Mouse (Mus musculus) cerebellum, adult 18-20 months (tissue): Measurements from ENCODE around the gene Slc2a3.
"Not testable (repeated sequence)": the region's sequence is repeated elsewhere in the genome, so short reads cannot be mapped to it uniquely, and the experiment has no call there.

ENCODE experiments used
- DNase-seq, 2 experiments: peaks; one replicate each; pipeline ENCODE4 v3.0.0; 2021

Slc2a3 gene

DNA sequence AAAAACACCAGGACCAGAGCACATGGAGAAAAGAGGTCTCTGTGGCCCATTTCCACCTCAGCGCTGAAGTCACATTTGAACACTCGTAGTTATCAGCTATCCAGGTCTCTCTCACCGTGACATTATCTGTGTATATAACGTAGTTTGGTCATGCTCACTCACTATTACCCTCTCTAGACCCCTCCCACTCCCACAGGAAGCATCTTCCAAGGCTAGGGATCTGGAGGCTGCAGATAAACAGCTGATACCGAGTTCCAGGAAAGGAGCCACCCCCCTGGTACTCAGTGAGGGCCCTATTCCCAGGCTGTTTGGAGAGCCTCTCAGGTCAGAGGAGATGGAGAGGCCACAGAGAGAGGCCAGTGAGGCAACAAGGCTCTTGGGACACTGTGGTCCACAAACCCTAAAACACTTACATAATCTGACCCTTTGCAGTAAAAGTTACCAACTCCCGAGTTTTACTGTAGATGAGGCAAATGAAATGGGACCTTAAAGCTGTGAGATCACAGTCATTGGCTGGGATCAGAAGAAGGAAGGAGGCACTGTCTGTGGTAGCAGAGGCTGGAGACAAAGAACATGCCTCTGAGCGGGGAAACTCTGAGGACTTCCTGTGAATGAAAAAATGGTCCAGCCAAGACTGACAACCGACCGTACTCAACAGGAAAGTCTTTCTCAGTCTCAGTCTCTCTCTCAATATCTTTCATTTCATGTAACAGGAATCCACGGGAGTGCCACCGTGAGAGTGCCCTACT is 38.3 kb downstream of the Slc2a3 start:
- DNase-seq, result no peak

DNA sequence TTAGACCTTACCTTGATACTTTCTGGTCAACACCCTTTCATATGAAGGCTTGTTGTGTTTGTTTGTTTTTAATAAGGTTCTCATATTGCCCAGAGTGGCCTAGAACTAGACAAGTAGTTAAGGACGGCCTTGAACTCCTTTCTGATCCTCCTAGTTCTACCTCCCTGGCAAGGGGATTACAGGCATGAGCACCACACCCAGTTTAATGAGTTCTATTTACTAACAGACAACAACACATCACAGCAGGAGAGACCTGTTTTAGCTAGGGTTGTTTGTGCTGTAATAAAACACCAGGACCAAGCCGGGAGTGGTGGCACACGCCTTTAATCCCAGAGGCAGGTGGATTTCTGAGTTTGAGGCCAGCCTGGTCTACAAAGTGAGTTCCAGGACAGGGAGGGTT is 39.0 kb downstream of the Slc2a3 start:
- no peak for DNase-seq

DNA sequence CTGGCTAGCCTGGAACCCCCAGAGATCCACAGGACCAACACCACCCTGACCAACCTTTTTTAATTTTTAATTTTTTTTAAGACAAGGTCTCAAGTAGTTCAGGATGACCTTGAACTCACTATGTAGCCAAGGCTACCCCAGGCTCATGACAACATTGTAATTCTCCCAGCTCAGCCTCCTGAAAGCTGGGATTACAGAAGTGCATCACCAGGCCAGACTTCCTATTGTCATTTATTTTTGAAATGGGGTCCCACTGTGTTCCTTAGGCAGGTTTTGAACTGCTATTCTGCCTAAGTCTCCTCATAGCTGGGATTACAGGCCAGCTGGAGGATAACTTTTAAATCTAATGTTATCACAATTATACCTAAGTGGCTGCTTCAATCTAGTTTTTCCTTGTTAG is 39.5 kb downstream of the Slc2a3 start:
- DNase-seq, result no peak

DNA sequence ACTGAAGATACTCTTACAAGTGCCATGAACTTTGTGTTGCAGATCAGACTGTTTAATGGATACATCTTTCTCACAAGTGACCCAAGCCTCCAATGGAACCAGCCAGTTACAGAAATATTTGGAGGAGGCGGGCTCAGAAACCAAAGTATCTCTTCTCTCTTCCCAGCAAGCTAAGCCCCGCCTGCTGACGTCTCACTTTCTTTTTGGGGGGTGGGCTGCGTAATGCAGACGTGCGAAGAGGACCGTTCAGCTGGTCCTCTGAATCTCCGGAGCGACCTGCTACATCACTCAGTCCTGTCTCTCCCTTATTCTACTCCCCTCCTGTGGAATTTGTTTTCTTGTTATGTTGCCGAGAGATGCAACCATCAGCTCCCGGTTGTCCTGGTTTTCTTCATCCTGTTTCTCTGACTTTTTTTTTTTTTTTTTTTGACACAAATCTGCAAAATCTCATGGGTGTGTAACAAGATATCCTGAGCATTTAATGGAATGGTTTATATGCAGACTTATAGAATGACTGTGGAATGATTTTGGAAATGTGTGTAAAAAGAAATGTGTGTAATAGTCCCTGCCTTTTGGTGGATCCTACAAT is 40.3 kb downstream of the Slc2a3 start:
- peak; percentile 88 to 95 for DNase-seq

DNA sequence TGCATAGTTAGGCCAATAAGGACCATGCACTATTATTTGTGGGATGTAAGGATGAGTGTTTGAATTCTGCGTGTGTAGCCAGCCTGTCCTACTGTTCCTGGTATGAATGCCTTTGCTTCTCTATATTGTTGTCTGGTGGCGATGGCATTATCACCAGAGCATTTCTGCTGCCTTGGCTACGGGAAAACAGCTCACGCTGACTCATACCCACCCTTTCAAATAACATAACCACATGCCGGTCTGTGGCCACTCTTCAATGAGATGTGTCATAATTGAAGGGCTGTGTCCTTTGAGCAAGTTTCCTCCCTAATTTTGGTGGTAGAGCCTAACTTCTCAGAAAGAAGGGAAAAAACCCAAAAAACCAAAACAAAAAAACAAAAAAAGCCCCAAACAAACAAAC is 42.7 kb downstream of the Slc2a3 start:
- DNase-seq, result no peak

DNA sequence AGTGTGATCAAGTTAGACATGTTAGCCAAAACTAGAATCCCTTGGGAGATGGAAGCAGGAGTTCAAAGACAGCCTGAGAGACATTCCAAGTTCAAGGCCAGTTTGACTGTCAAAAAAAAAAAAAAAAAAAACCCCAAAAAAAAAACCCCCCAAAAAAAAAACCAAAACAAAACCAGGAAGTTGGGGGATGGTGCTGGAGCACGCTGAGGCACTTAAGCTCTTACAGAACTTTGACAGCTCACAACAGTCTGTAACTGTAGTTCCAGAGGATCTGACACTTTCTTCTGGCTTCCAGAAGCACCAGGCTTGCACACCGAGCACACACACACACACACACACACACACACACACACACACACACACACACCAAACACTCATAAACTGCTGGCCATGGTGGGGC is 45.5 kb downstream of the Slc2a3 start:
- DNase-seq, result no peak

DNA sequence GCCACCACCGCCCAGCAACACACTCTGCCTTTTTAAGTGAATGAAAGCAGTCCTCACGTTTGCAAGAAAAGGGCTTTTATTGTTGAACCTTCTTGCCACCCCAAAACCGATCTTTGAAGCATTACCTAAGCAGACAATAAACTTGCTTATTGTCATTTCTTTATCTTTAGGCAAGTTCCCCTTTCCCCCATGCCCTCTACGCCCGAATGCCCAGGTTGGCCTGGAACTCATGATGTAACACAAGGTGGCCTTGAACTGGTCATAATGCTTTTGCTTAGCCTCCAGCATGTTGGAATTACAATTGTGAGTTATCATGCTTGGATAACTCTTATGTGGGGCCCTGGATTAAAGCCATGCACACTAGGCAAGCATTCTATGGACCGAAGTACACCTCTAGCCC is 50.9 kb downstream of the Slc2a3 start:
- DNase-seq, result no peak

DNA sequence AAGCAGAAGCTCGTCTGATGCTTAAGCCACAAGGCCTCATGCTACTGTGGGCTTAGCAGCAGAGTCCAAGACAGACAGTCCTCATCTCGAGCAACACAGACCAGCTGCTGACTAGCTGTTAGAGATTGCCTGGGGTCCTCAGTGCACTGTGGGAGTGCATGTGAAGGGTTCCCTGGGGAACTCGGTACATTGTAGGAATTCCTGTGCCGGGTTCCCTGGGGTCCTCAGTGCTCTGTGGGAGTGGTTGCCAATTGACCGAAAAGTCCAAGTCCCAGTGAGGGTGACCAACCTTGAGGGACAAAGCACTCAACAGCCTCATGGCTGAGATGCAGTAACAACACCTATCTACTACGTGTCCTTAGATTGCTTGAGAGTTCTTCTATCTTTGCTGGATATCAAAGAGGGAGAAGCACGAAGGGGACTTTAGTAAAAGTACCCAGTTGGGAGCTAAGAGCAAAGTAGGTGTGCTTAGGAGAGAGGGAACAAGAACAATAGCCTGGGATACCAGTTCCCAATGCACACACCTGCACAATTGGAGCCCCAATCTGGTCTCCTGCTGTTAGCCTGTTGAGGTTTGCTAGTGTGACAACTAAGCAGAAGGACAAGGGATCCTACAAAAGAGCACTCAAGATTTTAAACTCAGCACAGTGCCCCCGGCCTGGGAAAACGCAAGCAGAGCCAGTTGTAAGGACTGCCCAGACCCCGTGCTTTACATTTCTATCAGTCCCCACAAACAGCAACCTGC is 56.8 kb downstream of the Slc2a3 start:
- no peak for DNase-seq

DNA sequence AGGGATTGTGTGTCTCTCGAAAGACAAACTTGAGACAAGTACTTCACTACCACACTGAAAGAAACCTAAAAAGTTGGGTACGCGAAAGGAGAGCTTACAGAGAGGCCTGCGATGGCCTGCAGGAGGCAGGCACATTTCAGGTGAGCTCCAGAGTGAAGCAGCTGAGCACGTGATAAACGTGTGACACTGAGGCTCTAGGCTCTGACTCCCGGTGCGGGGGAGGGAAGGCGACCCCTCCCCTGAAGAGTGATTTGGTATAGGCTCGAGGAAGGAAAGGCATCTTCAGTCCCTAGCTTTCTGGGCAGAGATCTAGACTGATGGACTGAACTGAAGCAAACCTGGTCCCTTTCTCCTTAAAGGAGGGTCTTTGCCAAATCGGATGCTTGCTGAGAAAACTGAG is 58.1 kb downstream of the Slc2a3 start:
- peak; percentile 45 to 51 for DNase-seq

DNA sequence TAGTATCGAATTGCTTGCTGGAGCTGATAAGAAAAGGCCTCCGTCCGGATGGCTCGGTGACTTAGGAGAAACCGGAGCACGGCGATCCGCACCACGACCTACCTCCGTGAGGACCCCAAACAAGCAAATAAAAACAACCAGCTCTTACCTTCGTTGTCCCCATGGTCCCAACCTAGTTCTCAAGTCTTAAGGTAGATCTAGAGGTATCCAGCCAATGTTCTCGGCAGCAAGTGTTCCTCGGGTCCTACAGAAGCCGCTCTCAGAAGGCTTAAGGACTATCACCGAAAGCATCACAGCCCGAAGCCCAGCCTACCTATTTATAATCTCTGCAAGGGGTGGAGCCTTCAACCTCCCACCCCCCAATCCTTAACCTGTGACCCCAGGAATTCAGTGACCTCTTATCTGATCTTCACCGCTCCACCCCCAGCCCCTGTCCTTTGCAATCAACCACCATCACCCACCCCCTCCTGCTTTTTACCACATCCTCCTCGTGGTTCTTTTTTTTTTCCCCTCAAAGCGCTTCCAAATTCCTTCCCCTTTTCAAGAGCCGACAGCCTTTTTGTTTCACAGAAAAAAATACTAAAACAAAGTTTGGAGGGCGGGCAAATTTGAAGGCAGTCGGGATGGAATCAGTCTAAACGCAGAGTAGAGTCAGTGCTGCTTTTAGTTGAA is 59.1 kb downstream of the Slc2a3 start:
- peak; percentile 71 to 76 for DNase-seq

DNA sequence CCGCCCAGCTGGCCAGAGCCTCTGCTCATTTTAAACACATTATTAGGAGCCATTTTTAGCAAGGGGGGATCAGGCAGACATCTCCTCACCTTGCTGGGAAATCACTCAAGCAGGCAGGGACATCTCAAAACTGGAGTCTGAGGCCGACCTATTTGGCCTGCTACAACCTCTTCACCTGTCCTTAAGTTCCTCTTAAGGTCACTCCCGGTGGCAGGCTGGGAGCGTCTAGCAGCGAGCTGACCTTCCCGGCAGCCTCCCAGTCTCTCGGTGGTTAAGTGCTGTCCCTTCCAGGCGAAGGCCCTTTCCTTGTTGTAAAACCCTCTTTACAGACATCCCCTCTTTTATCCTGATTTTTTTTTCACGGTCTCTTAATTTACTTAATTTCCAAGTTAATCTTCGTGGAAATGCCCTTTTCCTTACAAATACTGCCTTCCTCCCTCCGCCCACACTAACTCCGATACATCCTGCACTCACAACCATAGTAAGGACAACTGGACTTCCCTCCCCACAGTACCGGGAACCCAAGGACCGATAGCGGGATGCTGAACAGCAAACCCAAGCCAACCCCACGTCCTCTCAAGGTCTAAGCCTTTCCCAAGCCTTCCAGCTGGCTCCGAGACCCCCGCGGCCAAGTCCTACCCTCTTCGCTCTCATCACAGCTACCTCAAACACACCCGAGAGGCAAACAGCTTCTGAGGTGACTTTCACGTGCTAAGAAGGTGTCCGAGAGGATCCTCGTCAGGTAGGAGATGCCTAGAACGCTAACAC is 59.8 kb downstream of the Slc2a3 start:
- peak; percentile 43 to 54 for DNase-seq

DNA sequence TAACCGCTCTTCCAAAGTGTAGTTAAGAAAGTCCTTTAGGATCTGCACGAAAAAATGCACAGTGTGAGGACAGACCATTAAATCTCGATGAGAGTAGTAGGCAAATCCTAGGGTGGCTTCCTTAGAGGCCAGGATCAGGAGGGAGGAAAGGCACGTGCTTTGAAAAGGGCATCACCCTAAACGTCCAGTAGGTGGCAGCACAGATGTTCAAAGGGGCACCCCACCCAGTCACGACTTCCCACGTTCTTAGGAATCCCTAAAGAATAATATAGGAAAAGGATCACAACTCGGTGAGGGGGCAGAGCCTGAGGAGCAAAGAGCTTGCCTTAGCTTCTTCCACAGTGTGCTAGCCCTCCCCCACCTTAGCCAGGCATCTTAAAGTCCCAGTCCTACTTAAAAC is 61.5 kb downstream of the Slc2a3 start:
- peak; percentile 85 to 86 for DNase-seq

DNA sequence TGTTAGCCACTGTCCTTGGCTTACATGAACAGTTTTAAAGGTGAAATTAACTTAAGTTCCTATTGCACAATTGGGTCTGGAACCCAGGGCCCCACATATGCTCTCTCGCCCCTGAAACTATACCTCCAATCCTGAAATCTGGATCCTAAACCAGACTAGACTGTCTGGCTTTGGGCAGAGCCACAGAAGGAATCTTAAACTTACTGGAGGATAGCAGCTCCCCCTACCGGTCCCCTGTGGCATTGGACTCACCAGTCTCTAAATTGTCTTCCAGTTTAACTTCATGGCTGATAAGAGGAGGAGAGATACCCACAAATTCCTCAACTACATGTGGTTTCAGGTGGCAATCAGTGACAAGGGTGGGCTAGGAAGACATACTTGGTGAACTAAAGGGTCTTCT is 81.5 kb downstream of the Slc2a3 start:
- peak; percentile 58 to 72 for DNase-seq

DNA sequence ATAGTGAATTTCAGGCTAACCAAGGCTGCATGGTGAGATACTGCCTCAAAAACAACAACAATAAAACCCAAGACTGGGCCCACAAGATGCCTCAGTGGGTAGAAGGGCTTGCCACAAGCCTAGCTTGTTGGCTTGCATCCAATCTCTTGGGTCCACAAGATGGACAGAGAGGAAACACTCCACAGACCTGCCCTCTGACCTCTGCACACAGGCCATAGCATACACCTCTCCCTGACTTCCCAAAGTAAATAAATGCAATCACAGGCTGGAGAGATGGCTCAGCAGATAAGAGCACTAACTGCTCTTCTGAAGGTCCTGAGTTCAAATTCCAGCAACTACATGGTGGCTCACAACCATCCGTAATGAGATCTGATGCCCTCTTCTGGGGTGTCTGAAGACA is 83.2 kb downstream of the Slc2a3 start:
- DNase-seq, result not testable (repeated sequence)

DNA sequence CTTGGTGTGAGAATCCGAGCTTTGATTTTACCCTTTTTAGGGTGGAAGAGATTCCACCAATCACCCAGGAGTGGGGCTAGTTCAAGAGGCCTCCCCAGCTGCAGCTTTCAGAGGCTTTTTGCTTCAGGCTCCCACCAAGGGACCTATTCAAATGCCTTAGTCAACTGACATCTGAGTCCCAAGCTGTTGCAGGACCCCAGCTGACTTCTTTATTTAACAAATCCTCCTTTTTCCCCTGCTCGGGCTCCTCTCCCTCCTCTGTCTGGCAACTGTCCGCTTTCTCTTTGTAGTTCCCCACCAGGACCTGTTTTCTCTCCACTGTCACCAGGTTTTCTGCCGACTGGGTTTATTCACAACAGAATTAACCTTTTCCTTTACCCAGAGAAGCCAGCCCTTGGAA is 85.6 kb downstream of the Slc2a3 start:
- DNase-seq, result no peak

DNA sequence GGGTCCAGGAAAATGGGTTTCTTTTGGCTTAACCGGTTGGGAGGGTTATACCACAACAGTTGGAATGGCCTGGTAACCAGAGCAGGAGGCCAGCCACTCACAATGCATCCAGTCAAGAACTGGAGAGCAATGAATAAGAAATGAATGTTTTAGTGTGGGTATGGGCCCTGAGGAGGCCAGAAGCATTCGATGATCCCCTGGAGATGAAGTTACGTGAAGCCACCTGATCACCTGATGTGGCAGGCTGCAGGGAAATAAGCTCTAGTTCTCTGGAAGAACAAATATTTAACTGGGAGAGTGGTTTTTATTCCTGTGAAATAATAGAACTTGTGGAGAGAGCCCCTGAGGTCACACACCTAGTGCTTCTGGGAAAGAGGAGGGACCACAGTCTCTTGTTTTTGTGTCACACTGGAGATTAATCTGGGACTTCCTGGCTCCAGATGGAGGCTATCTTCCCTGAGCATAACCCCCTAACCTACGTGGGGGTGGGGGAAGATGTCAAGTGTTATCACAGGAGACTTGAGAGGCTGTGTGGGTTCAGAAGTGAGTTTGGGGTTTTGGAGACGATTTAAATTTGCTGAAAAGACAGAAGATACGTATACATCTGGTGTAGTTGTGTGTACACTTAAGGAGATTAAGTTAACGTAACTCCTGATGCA is 86.6 kb downstream of the Slc2a3 start:
- DNase-seq, result no peak

DNA sequence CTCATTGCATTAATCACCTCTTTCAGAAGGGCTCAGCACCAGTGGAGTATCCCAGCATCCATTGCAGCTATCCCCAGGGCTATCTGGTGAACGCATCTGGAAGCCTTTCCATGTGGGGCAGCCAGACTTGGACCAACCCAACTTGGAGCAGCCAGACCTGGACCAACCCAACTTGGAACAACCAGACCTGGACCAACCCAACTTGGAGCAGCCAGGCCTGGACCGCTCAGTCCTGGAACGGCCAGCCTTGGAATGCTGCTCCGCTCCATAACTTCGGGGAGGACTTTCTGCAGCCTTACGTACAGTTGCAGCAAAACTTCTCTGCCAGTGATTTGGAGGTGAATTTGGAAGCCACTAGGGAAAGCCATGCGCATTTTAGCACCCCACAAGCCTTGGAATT is 88.3 kb downstream of the Slc2a3 start:
- not testable (repeated sequence) for DNase-seq

DNA sequence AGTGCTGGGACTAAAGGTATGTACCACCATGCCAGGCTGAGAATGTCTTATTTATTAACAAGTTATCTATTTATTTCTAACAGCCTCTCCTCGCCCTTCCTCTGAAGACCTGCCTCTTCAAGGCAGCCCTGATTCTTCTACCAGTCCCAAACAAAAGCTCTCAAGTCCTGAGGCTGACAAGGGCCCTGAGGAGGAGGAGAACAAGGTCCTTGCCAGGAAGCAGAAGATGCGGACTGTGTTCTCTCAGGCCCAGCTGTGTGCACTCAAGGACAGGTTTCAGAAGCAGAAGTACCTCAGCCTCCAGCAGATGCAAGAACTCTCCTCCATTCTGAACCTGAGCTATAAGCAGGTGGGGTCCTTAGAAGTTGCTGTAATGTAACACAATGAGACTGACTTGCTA is 90.0 kb downstream of the Slc2a3 start:
- DNase-seq, result no peak

DNA sequence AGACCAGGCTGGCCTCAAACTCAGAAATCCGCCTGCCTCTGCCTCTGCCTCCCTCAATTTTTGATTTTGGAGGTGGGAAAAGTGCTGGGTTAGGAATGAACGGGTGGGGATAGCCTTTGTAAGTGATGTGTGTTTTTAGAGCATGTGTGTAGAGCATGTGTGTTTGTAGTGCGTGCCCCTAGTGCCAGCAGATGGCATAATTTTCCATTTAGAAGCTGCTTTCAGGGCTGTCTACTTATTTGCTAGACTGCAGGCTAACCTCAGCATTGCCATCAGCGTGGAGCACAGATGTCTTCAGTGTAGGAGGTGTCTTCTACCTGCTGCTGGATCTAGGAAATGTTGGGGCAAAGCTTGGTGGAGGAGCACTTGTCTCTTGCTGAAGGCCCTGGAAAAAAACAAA is 92.6 kb downstream of the Slc2a3 start:
- DNase-seq, result no peak

DNA sequence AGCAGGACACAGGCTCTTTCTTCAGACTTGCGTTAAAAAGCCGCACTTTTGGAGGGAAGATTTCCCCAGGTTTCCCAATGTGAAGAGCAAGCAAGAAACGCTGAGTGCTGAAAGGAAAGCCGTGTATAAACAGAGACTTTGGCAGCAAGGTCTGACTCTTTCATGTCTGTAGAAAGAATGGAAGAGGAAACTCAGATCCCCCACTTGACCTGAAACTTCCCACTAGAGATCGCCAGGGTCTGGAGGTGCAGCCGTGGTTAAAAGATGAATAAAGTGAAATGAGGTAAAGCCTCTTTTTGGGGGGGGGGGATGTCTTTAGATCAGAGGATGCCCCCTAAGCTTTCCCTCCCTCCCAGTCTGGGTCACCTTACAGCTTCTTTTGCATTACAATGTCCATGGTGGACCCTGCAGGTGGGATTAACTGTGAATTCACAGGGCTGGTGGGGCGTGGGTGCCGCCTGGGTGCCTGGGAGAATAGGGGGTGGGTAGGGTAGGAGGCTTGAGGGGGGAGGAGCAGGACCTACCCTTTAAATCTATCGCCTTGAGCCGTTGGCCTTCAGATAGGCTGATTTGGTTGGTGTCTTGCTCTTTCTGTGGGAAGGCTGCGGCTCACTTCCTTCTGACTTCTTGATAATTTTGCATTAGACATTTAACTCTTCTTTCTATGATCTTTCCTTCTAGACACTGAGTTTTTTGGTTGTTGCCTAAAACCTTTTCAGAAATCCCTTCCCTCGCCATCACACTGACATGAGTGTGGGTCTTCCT is 94.2 kb downstream of the Slc2a3 start, which contains the start of gene Nanog:
Nanog (plus strand) TSS at position 454 of the 765 bp plus-strand sequence.
- no peak for DNase-seq

DNA sequence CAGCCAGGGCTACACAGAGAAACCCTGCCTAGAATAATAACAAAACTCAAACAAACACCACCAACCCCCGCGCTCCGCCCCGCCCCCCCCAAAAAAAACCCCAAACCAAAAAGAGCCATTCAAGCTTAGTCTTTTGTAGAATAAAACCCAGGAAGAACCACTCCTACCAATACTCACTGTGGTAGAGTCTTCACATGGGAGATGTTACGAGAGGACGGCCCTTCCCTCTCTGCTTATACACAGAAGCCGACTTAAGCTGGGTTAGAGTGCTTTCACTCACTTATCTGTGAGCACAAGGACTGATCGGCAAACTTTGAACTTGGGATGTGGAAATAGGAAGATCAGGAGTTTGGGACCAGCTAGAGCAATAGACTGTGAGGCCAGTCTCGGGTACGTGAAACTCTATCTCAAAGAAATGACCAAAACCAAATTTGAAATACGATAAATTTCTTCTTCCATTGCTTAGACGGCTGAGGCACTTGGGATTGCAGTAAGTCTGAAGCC is 95.1 kb downstream of the Slc2a3 start:
- DNase-seq, result no peak
